Mouse (Mus musculus) hindbrain, embryonic 16.5 days (tissue): ENCODE measurements around the gene Ezr. TPM values are rescaled to one million over a fixed set of nuclear protein-coding genes. Genes with fewer than 3 reads are reported as not detected.

Experiments
- ATAC-seq: fragments of 200-750 bp; cut with Nextera tagmentation; 2 replicates; pipeline ENCODE4 v1.8.0; 2017; ENCODE audit warnings: moderate TSS enrichment, moderate library complexity
- H3K27ac ChIP-seq: fragments of 300-500 bp; sonication (generic); 2 replicates; pipeline ENCODE4 v1.5.1; 2014; ENCODE audit warnings: low read depth, mild to moderate bottlenecking, control low read depth, low read length, moderate library complexity
- H3K27me3 ChIP-seq: fragments of 300-500 bp; sonication (generic); replicated peaks from 2 replicates; pipeline ENCODE4 v1.6.1; 2014; ENCODE audit warnings: low read length; ENCODE audit not compliant: control insufficient read depth, insufficient read depth
- H3K36me3 ChIP-seq: fragments of 300-500 bp; sonication (generic); 2 replicates; pipeline ENCODE4 v1.6.1; 2014; ENCODE audit warnings: mild to moderate bottlenecking, low read length, moderate library complexity, mixed read lengths; ENCODE audit not compliant: control insufficient read depth, insufficient read depth
- H3K4me1 ChIP-seq: fragments of 300-500 bp; sonication (generic); 2 replicates; pipeline ENCODE4 v1.6.1; 2014; ENCODE audit warnings: low read depth, low read length; ENCODE audit not compliant: control insufficient read depth, insufficient read depth
- H3K4me2 ChIP-seq: fragments of 300-500 bp; sonication (generic); 2 replicates; pipeline ENCODE4 v1.6.1; 2014; ENCODE audit warnings: mild to moderate bottlenecking, low read length, control low read depth, moderate library complexity
- H3K4me3 ChIP-seq: fragments of 300-500 bp; sonication (generic); 2 replicates; pipeline ENCODE4 v1.5.1; 2014; ENCODE audit warnings: mild to moderate bottlenecking, low read length, control low read depth, moderate library complexity
- H3K9ac ChIP-seq: fragments of 300-500 bp; sonication (generic); 2 replicates; pipeline ENCODE4 v1.6.1; 2014; ENCODE audit warnings: low read depth, mild to moderate bottlenecking, control low read depth, low read length, moderate library complexity
- H3K9me3 ChIP-seq: fragments of 300-500 bp; sonication (generic); 2 replicates; pipeline ENCODE4 v1.6.1; 2014; ENCODE audit warnings: mild to moderate bottlenecking, low read length, moderate library complexity; ENCODE audit not compliant: control insufficient read depth
- WGBS: fragments of 180-500 bp; shearing (Covaris S2); extraction: QIAGEN DNeasy Blood & Tissue Kit; methylation state at CpG from one replicate; pipeline ENCODE4 v1.1.7; 2014; 5-methylcytosine and 5-hydroxymethylcytosine counted together
- polyA plus RNA-seq: library from polyadenylated mRNA; unstranded; fragments of >200 nt; fragmentation: Nextera tagmentation; extraction: Ambion mirVana; gene quantifications from 2 replicates; pipeline ENCODE4 v1.2.1, GENCODE M21; 2015

Gene Ezr
- polyA plus RNA-seq, 1 experiment from 2014 or later, result 69.9 TPM

GRCm38 (mm10) chr17:6811931-6812850, 29.6 kb upstream of the Ezr start:
- Histone ChIP-seq H3K4me3 (no peak overlapping the region), H3K9me3 (no peaks in the 10 kb centered on the region), H3K27ac (no peak overlapping the region), H3K4me2 (no peak overlapping the region), H3K36me3 (no peaks in the 10 kb centered on the region), H3K4me1 (no peaks in the 10 kb centered on the region; the same call in 1 of the 2 replicates), H3K27me3 (no peaks in the 10 kb centered on the region), H3K9ac (no peak overlapping the region)
- WGBS, result 43% methylated on average over 7 of the region's 7 CpGs
- ATAC-seq, result no peak; the same call in 1 of the 2 replicates

GRCm38 (mm10) chr17:6809331-6809730, 26.7 kb upstream of the Ezr start:
- Histone ChIP-seq H3K4me1 (no peaks in the 10 kb centered on the region; the same call in 1 of the 2 replicates), H3K4me3 (no peak overlapping the region), H3K9me3 (no peaks in the 10 kb centered on the region), H3K36me3 (no peaks in the 10 kb centered on the region), H3K27me3 (no peaks in the 10 kb centered on the region), H3K9ac (no peak overlapping the region), H3K4me2 (no peak overlapping the region), H3K27ac (no peak overlapping the region)
- WGBS, result 67% methylated on average over 3 of the region's 3 CpGs
- no peak for ATAC-seq

- Histone ChIP-seq H3K4me2 (no peak overlapping the region), H3K27ac (no peak overlapping the region), H3K9ac (no peak overlapping the region), H3K4me3 (no peak overlapping the region), H3K9me3 (no peaks in the 10 kb centered on the region), H3K4me1 (no peaks in the 10 kb centered on the region; the same call in 1 of the 2 replicates), H3K36me3 (no peaks in the 10 kb centered on the region), H3K27me3 (no peaks in the 10 kb centered on the region)
- WGBS, result 52% methylated on average over 8 of the region's 8 CpGs
- ATAC-seq, result no peak
These were observed 26.1 kb upstream of the Ezr start for GRCm38 (mm10) chr17:6808521-6809165.

DNA sequence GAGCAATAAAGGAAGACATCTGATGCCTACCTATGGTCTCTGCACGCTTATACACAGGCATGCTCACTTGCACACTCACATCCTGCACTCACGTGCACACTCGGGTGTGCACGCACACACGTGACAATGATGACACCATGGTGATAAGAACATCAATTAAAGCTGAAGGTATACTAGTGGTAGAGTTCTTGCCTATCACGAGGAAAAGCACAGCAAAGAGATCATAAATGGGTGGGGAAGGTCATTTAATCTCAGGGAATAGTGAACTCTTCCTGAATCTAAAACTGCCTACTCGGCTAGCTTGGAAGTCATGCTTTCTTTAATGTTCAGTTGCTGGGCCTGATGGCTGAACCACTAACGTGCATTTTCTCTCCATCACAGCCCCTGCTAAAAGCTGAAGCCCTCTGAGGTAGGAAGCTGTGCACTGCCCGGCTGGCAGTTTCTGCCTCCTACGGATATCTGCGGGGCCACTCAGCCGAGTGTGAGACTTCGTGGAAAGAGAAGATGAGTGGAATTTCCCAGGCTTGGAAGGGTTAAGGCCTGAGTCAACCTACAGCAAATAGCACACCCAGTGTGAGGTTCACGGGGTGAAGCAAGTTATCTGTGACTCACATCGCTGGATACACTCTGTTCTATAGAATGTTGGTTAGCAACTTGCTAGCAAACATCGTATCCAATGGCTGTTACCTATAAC, 25.4 kb upstream of the Ezr start:
- Histone ChIP-seq H3K27ac (no peak overlapping the region), H3K4me2 (no peak overlapping the region), H3K9ac (no peak overlapping the region), H3K9me3 (no peaks in the 10 kb centered on the region), H3K27me3 (no peaks in the 10 kb centered on the region), H3K4me3 (no peak overlapping the region), H3K4me1 (no peaks in the 10 kb centered on the region; the same call in 1 of the 2 replicates), H3K36me3 (no peaks in the 10 kb centered on the region)
- 89% methylated on average over 16 of the region's 16 CpGs for WGBS
- ATAC-seq, result no peak

GRCm38 (mm10) chr17:6804853-6805543, 22.4 kb upstream of the Ezr start:
- ATAC-seq, result no peak
- no peaks in the 10 kb centered on the region; the same call in 1 of the 2 replicates for H3K4me1 ChIP-seq
- H3K4me3 ChIP-seq, result no peak overlapping the region
- peaks cover 6% of the 10 kb centered on the region; the same call in 1 of the 2 replicates for H3K9me3 ChIP-seq
- H3K9ac ChIP-seq, result no peak overlapping the region
- H3K27me3 ChIP-seq, result no peaks in the 10 kb centered on the region
- H3K4me2 ChIP-seq, result no peak overlapping the region
- H3K36me3 ChIP-seq, result no peaks in the 10 kb centered on the region
- 81% methylated on average over 6 of the region's 6 CpGs for WGBS
- no peak overlapping the region for H3K27ac ChIP-seq

DNA sequence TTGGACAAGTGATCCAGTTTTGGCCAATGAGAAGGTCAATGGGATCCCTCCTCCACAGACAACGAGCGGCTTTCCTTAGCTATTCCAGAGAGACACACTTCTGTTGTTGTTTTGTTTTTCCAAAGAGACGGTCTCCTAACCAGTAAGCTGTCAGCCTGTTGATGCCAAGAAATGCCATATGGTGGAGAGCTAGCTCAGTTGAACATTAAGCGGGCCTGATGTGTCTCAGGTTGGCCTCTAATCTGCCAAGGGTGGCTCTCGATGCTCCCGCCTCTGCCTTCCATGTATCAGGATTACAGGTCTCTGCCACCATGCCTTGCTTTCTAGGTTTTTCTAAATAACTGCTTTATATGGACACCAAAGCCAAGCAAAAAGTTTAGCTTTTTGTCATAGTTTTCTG, 21.5 kb upstream of the Ezr start:
- H3K4me3 ChIP-seq, result no peak overlapping the region
- no peak overlapping the region for H3K4me2 ChIP-seq
- H3K4me1 ChIP-seq, result no peaks in the 10 kb centered on the region
- no peaks in the 10 kb centered on the region for H3K36me3 ChIP-seq
- H3K27ac ChIP-seq, result no peak overlapping the region
- ATAC-seq, result no peak
- peaks cover 6% of the 10 kb centered on the region; the same call in 1 of the 2 replicates for H3K9me3 ChIP-seq
- WGBS, result 77% methylated on average over 6 of the region's 6 CpGs
- no peak overlapping the region for H3K9ac ChIP-seq
- no peaks in the 10 kb centered on the region for H3K27me3 ChIP-seq

- no peak overlapping the region for H3K4me2 ChIP-seq
- H3K9ac ChIP-seq, result no peak overlapping the region
- 100% methylated on average over 1 of the region's 1 CpGs for WGBS
- H3K36me3 ChIP-seq, result no peaks in the 10 kb centered on the region
- peaks cover 6% of the 10 kb centered on the region; the same call in 1 of the 2 replicates for H3K9me3 ChIP-seq
- H3K27ac ChIP-seq, result no peak overlapping the region
- no peak overlapping the region for H3K4me3 ChIP-seq
- no peak for ATAC-seq
- no peaks in the 10 kb centered on the region for H3K4me1 ChIP-seq
- H3K27me3 ChIP-seq, result no peaks in the 10 kb centered on the region
These were observed 21.0 kb upstream of the Ezr start for GRCm38 (mm10) chr17:6803614-6804013.

DNA sequence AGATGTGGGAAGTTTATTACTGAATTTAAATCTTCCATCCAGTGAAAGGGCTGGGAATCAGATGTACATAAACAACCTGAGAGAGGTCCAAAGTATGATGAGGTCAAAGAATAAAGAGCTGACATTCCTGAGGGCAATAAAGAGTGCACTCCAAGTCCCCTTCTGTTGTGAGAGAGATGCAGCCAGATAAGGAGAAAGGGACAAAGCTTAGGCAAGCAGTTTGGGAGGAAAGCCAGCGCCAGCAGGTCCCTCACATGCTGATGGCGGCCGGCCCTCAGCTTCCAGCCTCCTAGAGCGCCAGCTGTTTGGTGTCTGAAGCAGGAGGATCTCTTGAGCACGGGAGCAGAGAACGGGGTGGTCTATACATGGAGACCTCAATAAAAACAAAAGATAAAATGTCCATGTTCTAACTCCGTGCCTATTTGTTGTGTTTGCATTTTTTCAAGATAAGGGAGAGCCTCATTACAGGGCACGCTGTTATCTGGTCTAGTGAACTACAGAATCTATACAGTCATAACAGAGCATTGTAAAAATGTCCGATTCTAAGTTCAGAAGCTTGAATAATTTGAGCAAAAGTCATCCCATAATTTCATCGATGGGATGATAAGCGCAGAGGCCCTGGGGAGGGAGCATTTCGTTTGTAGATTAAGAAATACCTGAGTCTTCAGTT, 15.9 kb upstream of the Ezr start:
- Histone ChIP-seq H3K9me3 (peaks cover 6% of the 10 kb centered on the region; the same call in 1 of the 2 replicates), H3K9ac (no peak overlapping the region), H3K36me3 (no peaks in the 10 kb centered on the region), H3K27ac (no peak overlapping the region), H3K4me3 (no peak overlapping the region), H3K4me2 (no peak overlapping the region), H3K27me3 (no peaks in the 10 kb centered on the region), H3K4me1 (no peaks in the 10 kb centered on the region)
- WGBS, result 86% methylated on average over 12 of the region's 12 CpGs
- ATAC-seq, result no peak
